Mouse (Mus musculus) cerebellum, adult 2 months (tissue): ENCODE measurements at regions not wholly inside any gene's neighbourhood (a gene's known extent, or its start where the extent isn't known, plus 50 kb on each side); places are given as distances from the start of the nearest gene placed in this dataset.

Experiments
- DNase-seq, 2 experiments: peaks; one replicate each; pipeline ENCODE4 v3.0.0; 2021
- H3K27ac ChIP-seq: fragments of 200-500 bp; 2 replicates; pipeline ENCODE4 v1.5.1; 2012; ENCODE audit warnings: low read length, control low read depth, inconsistent platforms; ENCODE audit not compliant: insufficient read depth
- H3K27me3 ChIP-seq: fragments of 200-500 bp; 2 replicates; pipeline ENCODE4 v1.6.1; 2012; ENCODE audit warnings: inconsistent platforms, mild to moderate bottlenecking, low read length, moderate library complexity; ENCODE audit not compliant: control insufficient read depth, insufficient read depth
- H3K4me1 ChIP-seq: fragments of 200-500 bp; 2 replicates; pipeline ENCODE4 v1.6.1; 2011; ENCODE audit warnings: low read length; ENCODE audit not compliant: control insufficient read depth, insufficient read depth
- H3K4me3 ChIP-seq: fragments of 200-500 bp; replicated peaks from 2 replicates; pipeline ENCODE3; 2011; ENCODE audit warnings: mild to moderate bottlenecking, low read depth, low read length, control low read depth; ENCODE audit not compliant: insufficient read depth
- CTCF ChIP-seq: fragments of 200-500 bp; IDR thresholded peaks from 2 replicates; pipeline ENCODE4 v1.5.1; 2011; ENCODE audit warnings: low read depth, mild to moderate bottlenecking, control low read depth, low read length, moderate library complexity, borderline replicate concordance; ENCODE audit not compliant: insufficient read depth
- POLR2A ChIP-seq: fragments of 200-500 bp; IDR thresholded peaks from 2 replicates; pipeline ENCODE4 v1.6.1; 2011; ENCODE audit warnings: low read length, control low read depth, borderline replicate concordance; ENCODE audit not compliant: insufficient read depth
- WGBS: fragments of 180-500 bp; shearing (Covaris S2); methylation state at CpG from one replicate; pipeline ENCODE4 v1.1.7; 2018; 5-methylcytosine and 5-hydroxymethylcytosine counted together

DNA sequence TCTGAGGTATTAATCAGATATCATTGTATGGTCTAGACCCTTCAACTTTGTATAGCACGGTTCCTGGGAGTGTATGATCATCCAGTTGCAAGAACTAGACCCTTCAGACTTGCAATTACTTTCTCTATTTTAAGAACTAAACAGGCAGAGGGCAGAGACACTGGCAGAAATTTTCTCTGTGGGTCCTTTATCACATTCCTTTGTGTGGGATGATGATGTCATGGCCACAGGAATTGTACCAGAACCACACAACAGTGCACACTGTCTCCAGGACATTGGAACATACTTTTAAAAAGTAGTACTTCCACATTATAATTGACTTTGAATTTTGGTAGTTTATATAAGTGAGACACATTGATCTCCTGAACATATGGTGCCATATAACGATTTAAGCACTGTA lies 674.2 kb downstream of the Rfpl4b start:
- Histone ChIP-seq H3K4me1 (no peaks in the 10 kb centered on the region), H3K27ac (no peak overlapping the region), H3K4me3 (no peak overlapping the region), H3K27me3 (no peaks in the 10 kb centered on the region)
- WGBS = 83% methylated on average over 2 of the region's 2 CpGs
- TF ChIP-seq CTCF = no peak
- no peak for TF ChIP-seq POLR2A
- no peak for DNase-seq

DNA sequence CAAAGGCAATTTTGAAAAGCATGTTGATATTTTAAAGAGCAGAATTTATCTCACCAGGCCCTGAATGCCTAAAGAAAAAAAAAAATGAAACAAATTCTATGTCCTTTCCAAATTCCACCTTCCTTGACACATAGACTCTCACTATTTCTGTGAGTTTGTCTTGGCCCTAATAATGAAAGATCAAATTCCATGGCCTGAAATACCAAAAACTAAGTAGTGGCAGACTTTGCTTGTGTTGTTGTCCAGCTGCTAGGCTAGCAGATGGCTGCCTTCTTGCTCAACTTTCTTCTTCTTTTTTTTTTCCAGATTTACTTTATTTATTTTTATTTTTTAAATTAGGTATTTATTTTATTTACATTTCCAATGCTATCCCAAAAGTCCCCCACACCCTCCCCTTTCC lies 682.4 kb downstream of the Rfpl4b start:
- no peaks in the 10 kb centered on the region for H3K4me1 ChIP-seq
- no peak overlapping the region for H3K27ac ChIP-seq
- no peak for TF ChIP-seq CTCF
- TF ChIP-seq POLR2A = no peak
- H3K27me3 ChIP-seq = no peaks in the 10 kb centered on the region
- no peak overlapping the region for H3K4me3 ChIP-seq
- DNase-seq = no peak

GRCm38 (mm10) chr10:38121911-38122573 lies 699.5 kb downstream of the Rfpl4b start:
- no peaks in the 10 kb centered on the region for H3K27me3 ChIP-seq
- H3K4me1 ChIP-seq = no peaks in the 10 kb centered on the region
- DNase-seq = no peak
- TF ChIP-seq CTCF (no peak), POLR2A (no peak)
- H3K4me3 ChIP-seq = no peak overlapping the region
- WGBS = 65% methylated on average over 3 of the region's 3 CpGs
- no peak overlapping the region for H3K27ac ChIP-seq

DNA sequence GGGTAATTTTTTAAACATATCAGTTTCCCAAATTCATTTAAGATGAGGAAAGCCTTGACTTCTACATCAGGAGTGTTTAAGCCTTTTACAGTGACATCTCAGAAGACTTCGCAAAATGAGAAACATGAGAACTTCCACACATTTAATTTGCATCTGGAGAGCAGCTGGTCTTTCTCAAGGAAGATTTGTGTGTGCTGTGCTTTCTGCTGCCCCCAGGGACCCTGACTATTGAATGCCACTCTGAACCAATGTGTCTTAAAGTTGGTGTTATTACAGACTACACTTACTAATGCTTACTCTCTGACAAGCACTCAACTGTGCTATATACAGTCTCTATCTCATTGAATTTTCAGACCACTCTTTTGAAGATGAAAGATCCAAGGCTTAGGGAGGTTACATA lies 703.0 kb downstream of the Rfpl4b start:
- 95% methylated on average over 1 of the region's 1 CpGs for WGBS
- H3K4me1 ChIP-seq = no peaks in the 10 kb centered on the region
- H3K27me3 ChIP-seq = no peaks in the 10 kb centered on the region
- TF ChIP-seq CTCF = no peak
- TF ChIP-seq POLR2A = no peak
- no peak overlapping the region for H3K4me3 ChIP-seq
- no peak for DNase-seq
- no peak overlapping the region for H3K27ac ChIP-seq

DNA sequence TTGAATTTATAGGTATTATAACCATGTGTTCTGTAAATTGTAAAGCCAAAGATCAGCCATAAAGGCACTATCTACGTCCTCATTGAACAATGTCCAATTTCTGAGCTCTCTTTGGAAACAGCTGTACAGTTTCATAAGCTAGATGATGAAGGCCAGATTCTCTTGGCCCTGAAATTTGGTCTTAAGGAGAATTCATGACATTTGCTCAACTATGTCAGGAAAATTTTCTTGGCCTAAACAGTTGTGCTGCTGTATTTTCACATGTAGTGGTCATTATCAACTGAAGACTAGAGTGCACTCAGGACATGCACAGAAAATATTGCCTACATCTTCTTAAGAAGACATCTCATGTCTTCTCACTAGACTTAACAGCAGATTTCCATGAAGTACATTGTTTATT lies 705.1 kb downstream of the Rfpl4b start:
- DNase-seq = no peak
- Histone ChIP-seq H3K27me3 (no peaks in the 10 kb centered on the region), H3K4me1 (no peaks in the 10 kb centered on the region), H3K27ac (no peak overlapping the region), H3K4me3 (no peak overlapping the region)
- TF ChIP-seq CTCF (no peak), POLR2A (no peak)
- 79% methylated on average over 1 of the region's 1 CpGs for WGBS

GRCm38 (mm10) chr10:38114194-38114593 lies 707.4 kb downstream of the Rfpl4b start:
- WGBS = 92% methylated on average over 2 of the region's 2 CpGs
- Histone ChIP-seq H3K4me3 (no peak overlapping the region), H3K27me3 (no peaks in the 10 kb centered on the region), H3K4me1 (no peaks in the 10 kb centered on the region), H3K27ac (no peak overlapping the region)
- TF ChIP-seq POLR2A = no peak
- no peak for TF ChIP-seq CTCF
- no peak for DNase-seq

GRCm38 (mm10) chr10:38108591-38108990 lies 713.0 kb downstream of the Rfpl4b start:
- TF ChIP-seq POLR2A = no peak
- TF ChIP-seq CTCF = no peak
- 71% methylated on average over 6 of the region's 6 CpGs for WGBS
- no peak overlapping the region for H3K27ac ChIP-seq
- H3K4me3 ChIP-seq = no peak overlapping the region
- no peak for DNase-seq
- H3K4me1 ChIP-seq = no peaks in the 10 kb centered on the region
- H3K27me3 ChIP-seq = no peaks in the 10 kb centered on the region

GRCm38 (mm10) chr10:38103570-38103969 lies 718.0 kb downstream of the Rfpl4b start:
- Histone ChIP-seq H3K27ac (no peak overlapping the region), H3K4me1 (no peaks in the 10 kb centered on the region), H3K27me3 (no peaks in the 10 kb centered on the region), H3K4me3 (no peak overlapping the region)
- TF ChIP-seq CTCF (no peak), POLR2A (no peak)
- 2% methylated on average over 1 of the region's 1 CpGs for WGBS
- DNase-seq = peak in 1 of 2 experiments; percentile 38

DNA sequence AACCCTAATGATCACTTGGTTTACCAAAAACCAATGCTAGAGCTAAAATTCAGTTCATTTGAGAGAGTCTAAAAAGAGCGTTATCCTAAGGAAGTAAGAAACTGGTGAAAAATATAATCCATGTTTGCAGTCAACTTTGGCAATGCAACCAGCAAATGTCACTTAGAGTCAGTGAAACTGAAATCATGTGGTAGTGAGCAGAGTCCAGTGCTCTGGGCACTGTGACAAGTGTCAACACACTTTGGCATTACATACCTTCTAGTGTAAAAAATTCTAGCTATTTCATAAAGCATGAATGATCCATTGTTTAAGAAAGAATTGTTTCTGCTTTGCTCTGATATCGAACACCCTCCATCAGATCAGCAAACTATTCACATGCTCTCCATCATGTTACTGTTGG lies 743.1 kb downstream of the Rfpl4b start:
- Histone ChIP-seq H3K4me3 (no peak overlapping the region), H3K27me3 (no peaks in the 10 kb centered on the region), H3K27ac (no peak overlapping the region), H3K4me1 (no peaks in the 10 kb centered on the region)
- peak in 1 of 2 experiments; percentile 8 for DNase-seq
- no peak for TF ChIP-seq POLR2A
- TF ChIP-seq CTCF = no peak
- 56% methylated on average over 2 of the region's 2 CpGs for WGBS
